Mouse (Mus musculus): ENCODE measurements around the gene Btbd35f19. TPM values are rescaled to one million over a fixed set of nuclear protein-coding genes. Genes with fewer than 3 reads are reported as not detected.
"Not testable (repeated sequence)": the region's sequence is repeated elsewhere in the genome, so short reads cannot be mapped to it uniquely, and the experiment has no call there.

The Btbd35f19 gene
- total RNA-seq (2014; rRNA removed) (not detected in 2 replicates), polyA plus RNA-seq (2015; fragmentation: Nextera tagmentation; extraction: Ambion mirVana) (not detected in 2 replicates)

GRCm38 (mm10) chrX:31383818-31384217 is at the start of gene Btbd35f19:
TSS of gene Btbd35f19 (minus strand) at chrX:31383918.
- H3K27ac ChIP-seq; H3K36me3 ChIP-seq (ENCODE audit: insufficient read depth, low read length); ATAC-seq; H3K4me1 ChIP-seq (ENCODE audit: insufficient read depth, low read length); H3K4me2 ChIP-seq (ENCODE audit: low read depth, low read length); H3K4me3 ChIP-seq (ENCODE audit: low read length); H3K27me3 ChIP-seq (ENCODE audit: insufficient read depth, low read length); DNase-seq (ENCODE audit: low spot score); H3K9me3 ChIP-seq (ENCODE audit: low read length); H3K9ac ChIP-seq (replicated peaks; ENCODE audit: low read length): not testable (repeated sequence)
- no CpG with 5 or more reads among the region's 4 CpGs for WGBS

- DNase-seq (ENCODE audit: low spot score); H3K36me3 ChIP-seq (ENCODE audit: insufficient read depth, low read length); H3K9ac ChIP-seq (replicated peaks; ENCODE audit: low read length); H3K4me2 ChIP-seq (ENCODE audit: low read depth, low read length); H3K4me3 ChIP-seq (ENCODE audit: low read length); H3K9me3 ChIP-seq (ENCODE audit: low read length); H3K27me3 ChIP-seq (ENCODE audit: insufficient read depth, low read length); ATAC-seq; H3K27ac ChIP-seq; H3K4me1 ChIP-seq (ENCODE audit: insufficient read depth, low read length): not testable (repeated sequence)
- WGBS = 81% methylated on average over 2 of the region's 4 CpGs
Measured at GRCm38 (mm10) chrX:31341924-31342323, 41.8 kb downstream of the Btbd35f19 start.

DNA sequence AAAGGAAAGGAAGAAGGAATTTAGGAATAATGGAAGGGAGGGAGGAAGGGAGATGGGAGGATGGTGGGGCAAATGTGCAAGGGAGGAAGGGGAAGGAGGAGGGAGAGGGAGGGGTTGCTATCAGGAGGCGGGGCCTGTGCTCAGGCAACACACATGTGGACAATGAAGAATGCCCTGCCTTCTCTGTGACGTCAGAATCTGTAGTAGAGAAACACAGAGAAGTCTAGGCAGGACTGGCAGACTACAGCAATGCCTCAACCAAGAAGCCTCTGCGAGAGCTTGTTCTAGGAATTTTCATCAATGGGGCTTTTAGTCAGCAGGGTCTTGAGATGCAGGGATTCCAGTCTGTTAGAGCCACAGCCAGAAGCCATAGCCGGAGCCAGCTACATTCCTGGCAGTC is 47.6 kb downstream of the Btbd35f19 start, which contains the start of gene Btbd35f26:
Gene Btbd35f26, plus strand, starts transcription at position 301 of the 400 bp plus-strand sequence.
- H3K9ac ChIP-seq (replicated peaks; ENCODE audit: low read length); H3K27ac ChIP-seq; ATAC-seq; H3K27me3 ChIP-seq (ENCODE audit: insufficient read depth, low read length); H3K4me1 ChIP-seq (ENCODE audit: insufficient read depth, low read length); DNase-seq (ENCODE audit: low spot score); H3K9me3 ChIP-seq (ENCODE audit: low read length); H3K4me3 ChIP-seq (ENCODE audit: low read length); H3K4me2 ChIP-seq (ENCODE audit: low read depth, low read length); H3K36me3 ChIP-seq (ENCODE audit: insufficient read depth, low read length): not testable (repeated sequence)
- WGBS = no CpG with 5 or more reads among the region's 4 CpGs

Other genes with a start within 250 kb of the Btbd35f19 start
- gene Spin2f, start 130.0 kb downstream of the Btbd35f19 start, total RNA-seq (2014; rRNA removed) = not detected in 2 replicates
- gene Spin2f, start 130.0 kb downstream of the Btbd35f19 start, polyA plus RNA-seq (2015; fragmentation: Nextera tagmentation; extraction: Ambion mirVana) = not detected in 2 replicates
- gene Btbd35f26, start 47.5 kb downstream of the Btbd35f19 start, total RNA-seq (2014; rRNA removed) = not detected in 2 replicates
- not detected in 2 replicates for gene Btbd35f26, start 47.5 kb downstream of the Btbd35f19 start, polyA plus RNA-seq (2015; fragmentation: Nextera tagmentation; extraction: Ambion mirVana)
- gene Gm21883, start 190.4 kb upstream of the Btbd35f19 start, total RNA-seq (2014; rRNA removed) = not detected in 2 replicates
- gene Gm21883, start 190.4 kb upstream of the Btbd35f19 start, polyA plus RNA-seq (2015; fragmentation: Nextera tagmentation; extraction: Ambion mirVana) = not detected in 2 replicates
- not detected in 2 replicates for gene Spin2e, start 235.0 kb upstream of the Btbd35f19 start, total RNA-seq (2014; rRNA removed)
- not detected in 2 replicates for gene Spin2e, start 235.0 kb upstream of the Btbd35f19 start, polyA plus RNA-seq (2015; fragmentation: Nextera tagmentation; extraction: Ambion mirVana)

Measured in hindbrain, postnatal 0 days (tissue).